Comparison of ENCODE assay signal across 7 mouse cellular contexts in the genomic region with DNA sequence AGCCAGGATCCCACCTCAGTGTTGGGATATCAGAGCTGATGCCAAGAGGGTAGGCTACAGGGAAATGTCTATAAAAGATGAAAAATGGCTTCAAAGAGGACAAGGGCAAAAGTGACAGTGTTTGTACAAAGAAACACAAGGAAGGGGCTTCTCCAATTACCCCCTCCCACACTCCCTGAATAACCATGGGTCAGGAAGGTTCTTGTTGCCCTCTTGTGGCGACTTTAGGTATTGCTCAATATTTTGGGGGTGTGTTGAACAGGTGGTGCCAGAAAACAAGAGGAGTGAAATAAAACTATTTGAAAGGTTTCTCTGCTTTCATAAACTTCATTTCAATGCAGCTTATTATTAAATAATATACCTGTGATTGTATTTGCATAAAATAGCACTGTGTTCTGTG. TPM values are rescaled to one million over a fixed set of nuclear protein-coding genes. Genes with fewer than 3 reads are reported as not detected.
DNase-seq lines count a peak whose midpoint lies in the region; ATAC-seq and TF ChIP-seq lines count a peak whose summit lies in the region.

No protein-coding gene starts in this region.

- TF ChIP-seq CTCF in liver, postnatal 0 days (IDR thresholded peaks at IDR 0.05; ENCODE audit: low read depth), result peak; percentile 87
- peak; percentile 43; the same call in 1 of the 2 replicates for TF ChIP-seq CTCF in spleen, adult 2 months (IDR thresholded peaks at IDR 0.05; ENCODE audit: extremely low read depth, insufficient read depth, insufficient read length, insufficient replicate concordance)

- DNase-seq in right cerebral cortex, adult 2 months (ENCODE audit: low spot score in 2 of 2), result peak; percentile 40 to 62
- no peak for DNase-seq in right cerebral cortex, postnatal 25 days
- peak; percentile 68 for DNase-seq in ZHBTc4 (ENCODE audit: low read depth, low spot score)
- DNase-seq in cerebellum, postnatal 10 days, result peak; percentile 77 to 84
- peak; percentile 58 for DNase-seq in liver, postnatal 0 days
- DNase-seq in spleen, adult 2 months (ENCODE audit: low read depth in 1 of 2, low spot score in 2 of 2), result peak; percentile 19 to 47

- no peak overlapping the region for H3K27ac ChIP-seq in liver, postnatal 0 days (ENCODE audit: low read depth)
- H3K27ac ChIP-seq in spleen, adult 2 months (ENCODE audit: insufficient read depth, low read length), result no peak overlapping the region

- no peaks in the 10 kb centered on the region for H3K27me3 ChIP-seq in liver, postnatal 0 days (ENCODE audit: insufficient read depth, low read length)
- no peaks in the 10 kb centered on the region for H3K27me3 ChIP-seq in spleen, adult 2 months (ENCODE audit: control insufficient read depth, insufficient read depth, low read length)

- no peak for TF ChIP-seq POLR2A in spleen, adult 2 months (IDR thresholded peaks at IDR 0.05; ENCODE audit: low read depth, low read length)

- H3K9ac ChIP-seq in liver, postnatal 0 days (replicated peaks), result no peak overlapping the region

- 3% methylated on average over 1 of the region's 1 CpGs for WGBS in liver, postnatal 0 days (ENCODE audit: insufficient replicate concordance)
- 0% methylated on average over 1 of the region's 1 CpGs for WGBS in spleen, adult 2 months

- ATAC-seq in hematopoietic stem cell, adult 5-6 weeks (replicated peaks in 1 of 2; ENCODE audit: insufficient read depth in 1 of 2, low FRiP score in 2 of 2, low TSS enrichment in 1 of 2, low read depth in 1 of 2, poor library complexity in 2 of 2, severe bottlenecking in 2 of 2), result peak; percentile 81 to 89; a peak in 3 of 4 replicates
- no peak for ATAC-seq in liver, postnatal 0 days

- H3K4me3 ChIP-seq in liver, postnatal 0 days (ENCODE audit: low read depth, low read length), result no peak overlapping the region
- no peak overlapping the region for H3K4me3 ChIP-seq in spleen, adult 2 months (ENCODE audit: extremely low read depth, insufficient read depth, insufficient read length)

- no peak overlapping the region for H3K4me2 ChIP-seq in liver, postnatal 0 days (ENCODE audit: low read depth, low read length)

- no peak for TF ChIP-seq EP300 in liver, postnatal 0 days (IDR thresholded peaks at IDR 0.05; ENCODE audit: low read depth)

- H3K9me3 ChIP-seq in liver, postnatal 0 days (ENCODE audit: low read length), result no peaks in the 10 kb centered on the region

- no peaks in the 10 kb centered on the region for H3K4me1 ChIP-seq in liver, postnatal 0 days (ENCODE audit: insufficient read depth)
- no peaks in the 10 kb centered on the region for H3K4me1 ChIP-seq in spleen, adult 2 months (ENCODE audit: control insufficient read depth, insufficient read depth, insufficient read length)

- no peaks in the 10 kb centered on the region for H3K36me3 ChIP-seq in liver, postnatal 0 days (replicated peaks; ENCODE audit: insufficient read depth, low read length)
- no peaks in the 10 kb centered on the region for H3K36me3 ChIP-seq in spleen, adult 2 months (ENCODE audit: control insufficient read depth, insufficient read depth, low read length)

RNA-seq across cellular contexts. Expression of a gene that starts 20.1 kb away (rescaled TPM):
- 23.8 and 27.9 TPM in 2 replicates for total RNA-seq in hematopoietic stem cell, adult 5-6 weeks (2017)
- 2.9 TPM in 2 replicates for polyA plus RNA-seq in liver, postnatal 0 days (2015; fragmentation: Nextera tagmentation; extraction: Ambion mirVana)
- 0.32 and 0.34 TPM in 2 replicates for polyA plus RNA-seq in spleen, adult 2 months (2012; rRNA removed)

RNA-seq across cellular contexts. Expression of a gene that starts 35.1 kb away (rescaled TPM):
- total RNA-seq in hematopoietic stem cell, adult 5-6 weeks (2017), result 33.7 and 42.2 TPM in 2 replicates
- polyA plus RNA-seq in liver, postnatal 0 days (2015; fragmentation: Nextera tagmentation; extraction: Ambion mirVana), result 4.0 TPM in 2 replicates
- 0.36 and 0.45 TPM in 2 replicates for polyA plus RNA-seq in spleen, adult 2 months (2012; rRNA removed)
